Mouse (Mus musculus): ENCODE data around the gene Slc22a23. TPM values are rescaled to one million over a fixed set of nuclear protein-coding genes. Genes with fewer than 3 reads are reported as not detected.

The Slc22a23 gene
- polyA plus RNA-seq, 1 experiment from 2014 or later: 28.0 TPM

DNA sequence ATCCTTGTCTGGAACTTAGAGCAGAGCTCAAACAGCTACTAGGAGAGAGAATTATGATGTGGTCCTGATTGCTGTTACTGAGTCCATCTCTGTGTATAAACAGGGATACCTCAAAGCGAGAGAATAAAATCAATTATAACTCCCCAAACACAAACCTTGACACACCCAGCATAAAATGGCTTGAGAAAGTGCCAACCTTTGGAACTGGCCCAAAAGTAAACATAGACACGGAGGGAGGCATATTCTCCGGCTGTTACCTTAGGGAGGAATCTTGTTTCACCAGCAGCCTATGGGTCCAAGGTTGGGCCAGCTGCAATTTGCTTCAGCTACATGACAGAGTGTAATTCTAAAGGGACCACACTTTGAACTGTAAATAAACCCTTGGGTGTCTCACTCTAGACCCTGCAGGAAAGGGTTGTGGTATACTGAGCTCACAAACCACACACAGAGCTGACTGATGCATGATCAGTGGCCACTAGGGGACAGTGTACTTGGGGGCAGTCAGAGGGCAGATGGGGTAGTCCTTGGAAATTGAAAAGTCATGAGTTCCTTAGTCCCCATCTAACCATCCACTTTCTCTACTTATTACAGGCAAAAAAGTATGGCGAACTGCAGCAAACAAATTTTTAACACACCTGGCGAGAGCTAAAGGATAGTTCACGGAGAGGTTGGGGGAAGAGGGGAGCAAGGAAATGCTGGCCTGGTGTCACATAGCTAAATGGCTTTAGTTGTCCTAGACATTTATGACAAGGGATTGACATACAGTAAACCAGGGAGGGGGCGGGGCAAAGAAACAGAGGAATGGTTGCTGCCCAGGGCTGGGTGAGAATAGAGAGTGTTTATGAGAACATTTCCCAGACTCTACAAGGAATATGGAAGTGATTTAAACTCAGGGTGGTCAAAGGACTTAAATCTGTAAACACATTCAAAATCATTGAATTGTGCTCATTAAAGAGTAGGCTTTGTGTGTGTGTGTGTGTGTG, 45.3 kb downstream of the Slc22a23 start:
- no peak overlapping the region for H3K4me2 ChIP-seq (ENCODE audit: low read length)
- ATAC-seq (ENCODE audit: low FRiP score, low TSS enrichment) (no peak), DNase-seq (no peak)
- 93% methylated on average over 7 of the region's 7 CpGs for WGBS
- H3K9ac ChIP-seq (replicated peaks; ENCODE audit: low read length): no peak overlapping the region
- no peaks in the 10 kb centered on the region for H3K27me3 ChIP-seq (ENCODE audit: control insufficient read depth, insufficient read depth, low read length)
- no peak overlapping the region for H3K4me3 ChIP-seq (replicated peaks; ENCODE audit: low read depth, low read length)
- no peaks in the 10 kb centered on the region for H3K9me3 ChIP-seq (ENCODE audit: control insufficient read depth, low read length)
- H3K4me1 ChIP-seq (ENCODE audit: control insufficient read depth, insufficient read depth, low read length): peaks cover 3% of the 10 kb centered on the region; the same call in 1 of the 2 replicates
- H3K27ac ChIP-seq (replicated peaks; ENCODE audit: low read depth, low read length): no peak overlapping the region
- H3K36me3 ChIP-seq (ENCODE audit: control insufficient read depth, insufficient read depth, low read length): peaks cover 30% of the 10 kb centered on the region

GRCm38 (mm10) chr13:34298674-34299073, 46.3 kb downstream of the Slc22a23 start:
- no peaks in the 10 kb centered on the region for H3K27me3 ChIP-seq (ENCODE audit: control insufficient read depth, insufficient read depth, low read length)
- 97% methylated on average over 5 of the region's 5 CpGs for WGBS
- no peak overlapping the region for H3K9ac ChIP-seq (replicated peaks; ENCODE audit: low read length)
- H3K27ac ChIP-seq (replicated peaks; ENCODE audit: low read depth, low read length): no peak overlapping the region
- H3K9me3 ChIP-seq (ENCODE audit: control insufficient read depth, low read length): no peaks in the 10 kb centered on the region
- H3K4me2 ChIP-seq (ENCODE audit: low read length): no peak overlapping the region
- no peak overlapping the region for H3K4me3 ChIP-seq (replicated peaks; ENCODE audit: low read depth, low read length)
- peaks cover 3% of the 10 kb centered on the region; the same call in 1 of the 2 replicates for H3K4me1 ChIP-seq (ENCODE audit: control insufficient read depth, insufficient read depth, low read length)
- H3K36me3 ChIP-seq (ENCODE audit: control insufficient read depth, insufficient read depth, low read length): peaks cover 26% of the 10 kb centered on the region
- DNase-seq: no peak
- no peak for ATAC-seq (ENCODE audit: low FRiP score, low TSS enrichment)

DNA sequence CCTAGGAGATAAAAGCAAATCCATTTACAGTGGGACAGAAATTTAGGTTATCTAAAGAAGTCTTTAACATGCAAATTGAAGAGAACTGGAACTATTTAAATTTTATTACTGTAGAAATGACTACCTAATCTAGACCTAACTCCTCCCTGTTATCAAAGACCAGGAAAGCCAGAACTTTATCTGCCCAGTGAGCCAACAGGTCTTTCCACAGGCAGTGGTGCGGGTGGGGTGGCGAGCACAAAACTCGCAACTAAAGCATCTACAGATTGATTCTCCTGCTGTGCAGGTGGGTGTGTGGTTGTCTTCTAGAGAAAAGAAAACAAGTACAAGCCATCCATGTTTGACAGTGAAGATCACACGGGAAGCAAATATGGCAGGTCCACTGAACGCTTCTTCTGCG, 46.9 kb downstream of the Slc22a23 start:
- Histone ChIP-seq H3K9ac (replicated peaks; ENCODE audit: low read length) (no peak overlapping the region), H3K27ac (replicated peaks; ENCODE audit: low read depth, low read length) (no peak overlapping the region), H3K4me3 (replicated peaks; ENCODE audit: low read depth, low read length) (no peak overlapping the region), H3K27me3 (ENCODE audit: control insufficient read depth, insufficient read depth, low read length) (no peaks in the 10 kb centered on the region), H3K4me1 (ENCODE audit: control insufficient read depth, insufficient read depth, low read length) (peaks cover 3% of the 10 kb centered on the region; the same call in 1 of the 2 replicates), H3K36me3 (ENCODE audit: control insufficient read depth, insufficient read depth, low read length) (peaks cover 25% of the 10 kb centered on the region), H3K9me3 (ENCODE audit: control insufficient read depth, low read length) (no peaks in the 10 kb centered on the region), H3K4me2 (ENCODE audit: low read length) (no peak overlapping the region)
- ATAC-seq (ENCODE audit: low FRiP score, low TSS enrichment): no peak
- no peak for DNase-seq
- WGBS: 96% methylated on average over 6 of the region's 6 CpGs

GRCm38 (mm10) chr13:34295787-34296435, 49.1 kb downstream of the Slc22a23 start:
- no peak overlapping the region for H3K9ac ChIP-seq (replicated peaks; ENCODE audit: low read length)
- peaks cover 25% of the 10 kb centered on the region for H3K36me3 ChIP-seq (ENCODE audit: control insufficient read depth, insufficient read depth, low read length)
- H3K4me1 ChIP-seq (ENCODE audit: control insufficient read depth, insufficient read depth, low read length): no peaks in the 10 kb centered on the region
- no peak for DNase-seq
- no peak for ATAC-seq (ENCODE audit: low FRiP score, low TSS enrichment)
- 96% methylated on average over 12 of the region's 12 CpGs for WGBS
- no peak overlapping the region for H3K4me2 ChIP-seq (ENCODE audit: low read length)
- H3K27me3 ChIP-seq (ENCODE audit: control insufficient read depth, insufficient read depth, low read length): no peaks in the 10 kb centered on the region
- no peak overlapping the region for H3K4me3 ChIP-seq (replicated peaks; ENCODE audit: low read depth, low read length)
- no peak overlapping the region for H3K27ac ChIP-seq (replicated peaks; ENCODE audit: low read depth, low read length)
- H3K9me3 ChIP-seq (ENCODE audit: control insufficient read depth, low read length): no peaks in the 10 kb centered on the region

GRCm38 (mm10) chr13:34294212-34294611, 50.8 kb downstream of the Slc22a23 start:
- Histone ChIP-seq H3K36me3 (ENCODE audit: control insufficient read depth, insufficient read depth, low read length) (peaks cover 25% of the 10 kb centered on the region), H3K4me3 (replicated peaks; ENCODE audit: low read depth, low read length) (no peak overlapping the region), H3K9me3 (ENCODE audit: control insufficient read depth, low read length) (no peaks in the 10 kb centered on the region), H3K9ac (replicated peaks; ENCODE audit: low read length) (no peak overlapping the region), H3K27ac (replicated peaks; ENCODE audit: low read depth, low read length) (no peak overlapping the region), H3K4me1 (ENCODE audit: control insufficient read depth, insufficient read depth, low read length) (no peaks in the 10 kb centered on the region), H3K27me3 (ENCODE audit: control insufficient read depth, insufficient read depth, low read length) (no peaks in the 10 kb centered on the region), H3K4me2 (ENCODE audit: low read length) (no peak overlapping the region)
- WGBS: 77% methylated on average over 4 of the region's 4 CpGs
- ATAC-seq (ENCODE audit: low FRiP score, low TSS enrichment) (no peak), DNase-seq (no peak)

DNA sequence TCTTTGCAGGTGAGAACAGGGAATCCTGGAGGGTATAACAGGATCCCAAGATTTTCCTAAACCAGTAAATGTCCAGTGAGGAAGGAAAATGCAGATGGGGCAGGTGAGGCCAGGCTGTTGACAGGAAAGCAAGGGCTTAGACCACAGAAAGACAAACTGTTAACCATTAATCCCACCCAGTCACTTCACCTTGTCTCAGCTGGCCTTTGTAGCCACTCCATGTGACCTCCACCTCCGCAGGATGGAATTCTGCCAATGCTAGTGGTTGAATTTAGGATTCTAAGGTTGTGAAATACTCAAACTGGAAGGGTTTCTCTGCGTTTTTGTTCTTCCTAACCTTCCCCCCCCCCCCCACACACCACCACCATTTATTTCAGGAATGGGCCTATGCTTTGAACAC, 52.9 kb downstream of the Slc22a23 start:
- Histone ChIP-seq H3K4me3 (replicated peaks; ENCODE audit: low read depth, low read length) (no peak overlapping the region), H3K4me2 (ENCODE audit: low read length) (no peak overlapping the region), H3K9ac (replicated peaks; ENCODE audit: low read length) (no peak overlapping the region), H3K4me1 (ENCODE audit: control insufficient read depth, insufficient read depth, low read length) (peaks cover 17% of the 10 kb centered on the region), H3K36me3 (ENCODE audit: control insufficient read depth, insufficient read depth, low read length) (peaks cover 13% of the 10 kb centered on the region), H3K9me3 (ENCODE audit: control insufficient read depth, low read length) (no peaks in the 10 kb centered on the region), H3K27ac (replicated peaks; ENCODE audit: low read depth, low read length) (no peak overlapping the region), H3K27me3 (ENCODE audit: control insufficient read depth, insufficient read depth, low read length) (no peaks in the 10 kb centered on the region)
- no peak for ATAC-seq (ENCODE audit: low FRiP score, low TSS enrichment)
- WGBS: 85% methylated on average over 2 of the region's 2 CpGs
- DNase-seq: no peak

- Histone ChIP-seq H3K9ac (replicated peaks; ENCODE audit: low read length) (no peak overlapping the region), H3K4me3 (replicated peaks; ENCODE audit: low read depth, low read length) (no peak overlapping the region), H3K4me2 (ENCODE audit: low read length) (no peak overlapping the region), H3K9me3 (ENCODE audit: control insufficient read depth, low read length) (no peaks in the 10 kb centered on the region), H3K4me1 (ENCODE audit: control insufficient read depth, insufficient read depth, low read length) (peaks cover 18% of the 10 kb centered on the region), H3K27me3 (ENCODE audit: control insufficient read depth, insufficient read depth, low read length) (no peaks in the 10 kb centered on the region), H3K36me3 (ENCODE audit: control insufficient read depth, insufficient read depth, low read length) (no peaks in the 10 kb centered on the region), H3K27ac (replicated peaks; ENCODE audit: low read depth, low read length) (no peak overlapping the region)
- 95% methylated on average over 1 of the region's 1 CpGs for WGBS
- DNase-seq (no peak), ATAC-seq (ENCODE audit: low FRiP score, low TSS enrichment) (no peak)
Observed at GRCm38 (mm10) chr13:34290346-34290745, 54.6 kb downstream of the Slc22a23 start.

DNA sequence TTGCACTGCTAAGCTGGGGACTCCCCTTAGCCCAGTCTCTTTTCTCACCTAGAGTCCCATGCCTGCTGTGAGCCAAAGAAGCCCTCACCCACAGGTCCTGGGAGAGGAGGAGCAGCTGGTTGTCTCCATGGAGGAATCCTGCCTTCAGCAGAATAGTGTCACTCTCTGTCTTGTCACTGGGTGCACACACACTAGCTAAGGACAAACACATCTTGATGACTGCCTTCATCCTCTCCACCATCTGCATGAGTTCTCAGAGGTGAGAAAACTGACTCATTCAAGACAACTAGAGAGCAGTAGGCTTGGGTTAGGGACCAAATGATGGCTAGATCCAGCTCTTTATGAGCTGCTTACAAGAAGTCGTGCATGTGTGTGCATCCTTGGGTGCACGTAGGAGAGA, 55.4 kb downstream of the Slc22a23 start:
- DNase-seq: no peak
- Histone ChIP-seq H3K4me3 (replicated peaks; ENCODE audit: low read depth, low read length) (no peak overlapping the region), H3K36me3 (ENCODE audit: control insufficient read depth, insufficient read depth, low read length) (no peaks in the 10 kb centered on the region), H3K27me3 (ENCODE audit: control insufficient read depth, insufficient read depth, low read length) (no peaks in the 10 kb centered on the region), H3K4me1 (ENCODE audit: control insufficient read depth, insufficient read depth, low read length) (peaks cover 18% of the 10 kb centered on the region), H3K9me3 (ENCODE audit: control insufficient read depth, low read length) (no peaks in the 10 kb centered on the region), H3K9ac (replicated peaks; ENCODE audit: low read length) (no peak overlapping the region), H3K4me2 (ENCODE audit: low read length) (no peak overlapping the region), H3K27ac (replicated peaks; ENCODE audit: low read depth, low read length) (0 out of 2 replicates have a peak overlapping the region, but pooled peaks have one; percentile 26)
- WGBS: 90% methylated on average over 2 of the region's 2 CpGs
- no peak for ATAC-seq (ENCODE audit: low FRiP score, low TSS enrichment)

Measured in midbrain, embryonic 14.5 days (tissue).